Mouse (Mus musculus) kidney, adult 2 months (tissue): Measurements from ENCODE around the gene Mettl15. TPM values are rescaled to one million over a fixed set of nuclear protein-coding genes. Genes with fewer than 3 reads are reported as not detected.

Source experiments
- DNase-seq: peaks from one replicate; pipeline ENCODE4 v3.0.0; 2021
- H3K27ac ChIP-seq: fragments of 200-500 bp; 2 replicates; pipeline ENCODE4 v1.5.1; 2012; ENCODE audit warnings: low read depth, low read length, control low read depth, inconsistent platforms; ENCODE audit not compliant: insufficient read depth
- H3K27me3 ChIP-seq: fragments of 200-500 bp; replicated peaks from 2 replicates; pipeline ENCODE4 v1.6.1; 2012; ENCODE audit warnings: mild to moderate bottlenecking, moderate library complexity, low read length, inconsistent platforms; ENCODE audit not compliant: control insufficient read depth, insufficient read depth
- H3K36me3 ChIP-seq: fragments of 200-500 bp; 2 replicates; pipeline ENCODE4 v1.6.1; 2012; ENCODE audit warnings: mild to moderate bottlenecking, moderate library complexity, low read length, inconsistent platforms; ENCODE audit not compliant: control insufficient read depth, insufficient read depth
- H3K4me1 ChIP-seq: fragments of 200-500 bp; 2 replicates; pipeline ENCODE4 v1.6.1; 2011; ENCODE audit warnings: low read length; ENCODE audit not compliant: control insufficient read depth, insufficient read depth
- H3K4me3 ChIP-seq: fragments of 200-500 bp; 2 replicates; pipeline ENCODE4 v1.5.1; 2011; ENCODE audit warnings: mild to moderate bottlenecking, low read depth, low read length, control low read depth; ENCODE audit not compliant: insufficient read depth
- CTCF ChIP-seq: fragments of 200-500 bp; conservative IDR thresholded peaks from 2 replicates; pipeline ENCODE4 v1.5.1; 2011; ENCODE audit warnings: low read depth, mild to moderate bottlenecking, control low read depth, low read length, moderate library complexity, mixed read lengths; ENCODE audit not compliant: insufficient read depth, insufficient read length
- POLR2A ChIP-seq: fragments of 200-500 bp; IDR thresholded peaks from one replicate; pipeline ENCODE4 v1.6.1; 2011; ENCODE audit warnings: low read depth, low read length, control low read depth
- WGBS: fragments of 180-500 bp; shearing (Covaris S2); methylation state at CpG from one replicate; pipeline ENCODE4 v1.1.7; 2018; 5-methylcytosine and 5-hydroxymethylcytosine counted together
- polyA plus RNA-seq: library from polyadenylated mRNA; depleted of rRNA; stranded (reverse); fragments of >200 nt; gene quantifications from 2 replicates; pipeline ENCODE4 v1.2.3, GENCODE M21; 2012; rRNA removed

Gene Mettl15
- polyA plus RNA-seq, 1 experiment: 7.9 TPM

- H3K4me3 ChIP-seq: no peak overlapping the region
- H3K4me1 ChIP-seq: no peaks in the 10 kb centered on the region
- no peaks in the 10 kb centered on the region for H3K27me3 ChIP-seq
- H3K27ac ChIP-seq: no peak overlapping the region
- DNase-seq: no peak
- TF ChIP-seq CTCF (no peak), POLR2A (no peak)
- no peaks in the 10 kb centered on the region for H3K36me3 ChIP-seq
- WGBS: 63% methylated on average over 6 of the region's 6 CpGs
Observed at GRCm38 (mm10) chr2:109137276-109137675, 143.3 kb downstream of the Mettl15 start.

- WGBS: 86% methylated on average over 3 of the region's 3 CpGs
- H3K36me3 ChIP-seq: no peaks in the 10 kb centered on the region
- no peaks in the 10 kb centered on the region for H3K4me1 ChIP-seq
- DNase-seq: no peak
- TF ChIP-seq POLR2A: no peak
- TF ChIP-seq CTCF: no peak
- no peaks in the 10 kb centered on the region for H3K27me3 ChIP-seq
- H3K27ac ChIP-seq: no peak overlapping the region
- no peak overlapping the region for H3K4me3 ChIP-seq
Observed at GRCm38 (mm10) chr2:109130718-109131117, 149.8 kb downstream of the Mettl15 start.

GRCm38 (mm10) chr2:109129921-109130320 is 150.6 kb downstream of the Mettl15 start:
- TF ChIP-seq POLR2A: no peak
- Histone ChIP-seq H3K4me1 (no peaks in the 10 kb centered on the region), H3K36me3 (no peaks in the 10 kb centered on the region), H3K27me3 (no peaks in the 10 kb centered on the region), H3K27ac (no peak overlapping the region), H3K4me3 (no peak overlapping the region)
- WGBS: 84% methylated on average over 3 of the region's 3 CpGs
- no peak for DNase-seq

- Histone ChIP-seq H3K36me3 (no peaks in the 10 kb centered on the region), H3K27me3 (no peaks in the 10 kb centered on the region), H3K4me1 (no peaks in the 10 kb centered on the region), H3K4me3 (no peak overlapping the region), H3K27ac (no peak overlapping the region)
- TF ChIP-seq POLR2A (no peak), CTCF (no peak)
- WGBS: 66% methylated on average over 3 of the region's 3 CpGs
- DNase-seq: no peak
Observed at GRCm38 (mm10) chr2:109105773-109106484, 174.6 kb downstream of the Mettl15 start.

- WGBS: 66% methylated on average over 2 of the region's 2 CpGs
- no peaks in the 10 kb centered on the region for H3K27me3 ChIP-seq
- no peak for DNase-seq
- TF ChIP-seq POLR2A (no peak), CTCF (no peak)
- no peaks in the 10 kb centered on the region for H3K4me1 ChIP-seq
- no peak overlapping the region for H3K27ac ChIP-seq
- no peak overlapping the region for H3K4me3 ChIP-seq
- no peaks in the 10 kb centered on the region for H3K36me3 ChIP-seq
Observed at GRCm38 (mm10) chr2:109049686-109050085, 230.9 kb downstream of the Mettl15 start.

Other genes with a start within 250 kb of the Mettl15 start
- 0.08 and 0.11 TPM in 2 replicates for gene Kif18a, start within 50 bp of the Mettl15 start, polyA plus RNA-seq